8 mouse cellular contexts compared by ENCODE assay signal in genomic region chr11:9135589-9136246, GRCm38 (mm10). TPM values are rescaled to one million over a fixed set of nuclear protein-coding genes. Genes with fewer than 3 reads are reported as not detected.
A peak's percentile ranks its signal among the peaks of the same experiment; 100 is the strongest.
DNase-seq lines count a peak whose midpoint lies in the region; ATAC-seq lines count a peak whose summit lies in the region.
"Had no signal": no experiment of that assay in that cellular context is flagged by ENCODE, and none has a peak within 500 bp of the region (broad histone marks: within the 10 kb centered on the region; RNA-seq: fewer than 3 reads in every experiment).

No protein-coding gene starts in this region.

- H3K27me3 ChIP-seq in lung, embryonic 16.5 days (ENCODE audit: control insufficient read depth, insufficient read depth, low read depth, low read length): no peaks in the 10 kb centered on the region
- no peaks in the 10 kb centered on the region for H3K27me3 ChIP-seq in forebrain, embryonic 12.5 days

- no peak overlapping the region for H3K4me3 ChIP-seq in lung, embryonic 16.5 days (ENCODE audit: low read length)
- H3K4me3 ChIP-seq in forebrain, embryonic 12.5 days (replicated peaks): no peak overlapping the region
- H3K4me3 ChIP-seq: limb, embryonic 15.5 days had no signal

- no peak overlapping the region for H3K9ac ChIP-seq in lung, embryonic 16.5 days (ENCODE audit: low read length)
- H3K9ac ChIP-seq in forebrain, embryonic 12.5 days: no peak overlapping the region
- H3K9ac ChIP-seq: limb, embryonic 15.5 days had no signal

- peak; percentile 49; the same call in 1 of the 2 replicates for ATAC-seq in lung, embryonic 16.5 days (ENCODE audit: low read depth)
- peak; percentile 53 for ATAC-seq in forebrain, embryonic 12.5 days (ENCODE audit: low FRiP score)

- H3K9me3 ChIP-seq in lung, embryonic 16.5 days (ENCODE audit: control insufficient read depth, low read length): no peaks in the 10 kb centered on the region
- H3K9me3 ChIP-seq in forebrain, embryonic 12.5 days: no peaks in the 10 kb centered on the region
- H3K9me3 ChIP-seq: limb, embryonic 15.5 days had no signal

- no peak for DNase-seq in lung, postnatal 25 days (ENCODE audit: low spot score)
- DNase-seq in lung, postnatal 10 days: peak; percentile 28
- DNase-seq in thymus, postnatal 14 days: no peak
- no peak for DNase-seq in spleen, postnatal 4 days (ENCODE audit: low spot score in 2 of 2)
- DNase-seq in urinary bladder, postnatal 36 days (ENCODE audit: low spot score in 2 of 2): no peak

- H3K36me3 ChIP-seq in lung, embryonic 16.5 days (ENCODE audit: control insufficient read depth, insufficient read depth, low read length): no peaks in the 10 kb centered on the region
- no peaks in the 10 kb centered on the region for H3K36me3 ChIP-seq in forebrain, embryonic 12.5 days (replicated peaks)
- H3K36me3 ChIP-seq: limb, embryonic 15.5 days had no signal

- no peak overlapping the region for H3K27ac ChIP-seq in lung, embryonic 16.5 days (ENCODE audit: low read length)
- H3K27ac ChIP-seq in forebrain, embryonic 12.5 days: no peak overlapping the region
- H3K27ac ChIP-seq: limb, embryonic 15.5 days had no signal

- WGBS in lung, embryonic 16.5 days: 72% methylated on average over 11 of the region's 11 CpGs
- WGBS in forebrain, embryonic 12.5 days: 72% methylated on average over 11 of the region's 11 CpGs

- H3K4me1 ChIP-seq in lung, embryonic 16.5 days (replicated peaks; ENCODE audit: control insufficient read depth, insufficient read depth, low read length): no peaks in the 10 kb centered on the region
- no peaks in the 10 kb centered on the region for H3K4me1 ChIP-seq in forebrain, embryonic 12.5 days
- H3K4me1 ChIP-seq: limb, embryonic 15.5 days had no signal

- H3K4me2 ChIP-seq in lung, embryonic 16.5 days (ENCODE audit: low read depth, low read length): no peak overlapping the region
- H3K4me2 ChIP-seq in forebrain, embryonic 12.5 days: no peak overlapping the region
- H3K4me2 ChIP-seq: limb, embryonic 15.5 days had no signal

RNA-seq across cellular contexts. Expression of gene Upp1, which starts 17.8 kb away (rescaled TPM):
- 15.6 and 16.8 TPM in 2 replicates for polyA plus RNA-seq in lung, embryonic 16.5 days (2015; fragmentation: Nextera tagmentation; extraction: Ambion mirVana)
- polyA plus RNA-seq in forebrain, embryonic 12.5 days (2016; fragmentation: Nextera tagmentation; extraction: Ambion mirVana): 2.2 TPM in 2 replicates

RNA-seq across cellular contexts. Expression of gene Abca13, which starts 56.0 kb away (rescaled TPM):
- polyA plus RNA-seq in lung, embryonic 16.5 days (2015; fragmentation: Nextera tagmentation; extraction: Ambion mirVana): 0.05 and 0.13 TPM in 2 replicates
- 0.03 TPM in 2 replicates for polyA plus RNA-seq in forebrain, embryonic 12.5 days (2016; fragmentation: Nextera tagmentation; extraction: Ambion mirVana)
